Comparison of ENCODE assay signal across 18 mouse cellular contexts in genomic region chr6:99401211-99401610, GRCm38 (mm10).
DNase-seq lines count a peak whose midpoint lies in the region; ATAC-seq and TF ChIP-seq lines count a peak whose summit lies in the region.
"Had no signal": no experiment of that assay in that cellular context is flagged by ENCODE, and none has a peak within 500 bp of the region (broad histone marks: within the 10 kb centered on the region; RNA-seq: fewer than 3 reads in every experiment).

No protein-coding gene starts in this region.

- H3K4me1 ChIP-seq in heart, embryonic 11.5 days (ENCODE audit: control insufficient read depth, insufficient read depth, low read length): 0 out of 2 replicates have a peak, but pooled peaks cover 3% of the 10 kb centered on the region
- peaks cover 38% of the 10 kb centered on the region for H3K4me1 ChIP-seq in bone marrow macrophage, adult 2 months (ENCODE audit: control insufficient read depth, insufficient read depth, low read length)

- no peaks in the 10 kb centered on the region for H3K9me3 ChIP-seq in heart, embryonic 11.5 days (replicated peaks; ENCODE audit: control insufficient read depth, low read length)
- H3K9me3 ChIP-seq: heart, embryonic 13.5 days; kidney, embryonic 15.5 days had no signal

- H3K9ac ChIP-seq in heart, embryonic 11.5 days (ENCODE audit: low read depth, low read length): no peak overlapping the region
- H3K9ac ChIP-seq: heart, embryonic 13.5 days; kidney, embryonic 15.5 days; liver, embryonic 14.5 days had no signal

- 64% methylated on average over 2 of the region's 2 CpGs for WGBS in heart, embryonic 11.5 days (ENCODE audit: insufficient replicate concordance)

- TF ChIP-seq POLR2A in bone marrow macrophage, adult 2 months (IDR thresholded peaks at IDR 0.05; ENCODE audit: borderline replicate concordance, low read depth, low read length): no peak

- H3K36me3 ChIP-seq in heart, embryonic 11.5 days (ENCODE audit: control insufficient read depth, insufficient read depth, low read length): no peaks in the 10 kb centered on the region

- no peak overlapping the region for H3K27ac ChIP-seq in heart, embryonic 11.5 days (ENCODE audit: low read depth, low read length)
- peak overlapping the region; percentile 22 for H3K27ac ChIP-seq in bone marrow macrophage, adult 2 months (ENCODE audit: insufficient read depth, low read depth, low read length)
- H3K27ac ChIP-seq: heart, embryonic 13.5 days; kidney, embryonic 15.5 days; liver, embryonic 14.5 days; macrophage had no signal

- H3K4me3 ChIP-seq in heart, embryonic 11.5 days (ENCODE audit: low read depth, low read length): no peak overlapping the region
- no peak overlapping the region for H3K4me3 ChIP-seq in bone marrow macrophage, adult 2 months (ENCODE audit: insufficient read depth, low read length)
- H3K4me3 ChIP-seq: heart, embryonic 13.5 days; kidney, embryonic 15.5 days had no signal

- DNase-seq in heart, adult 11 months: peak; percentile 90
- peak; percentile 30 for DNase-seq in A20 (ENCODE audit: low read depth, low spot score)
- DNase-seq in right cerebral cortex, postnatal 10 days (ENCODE audit: low spot score in 2 of 2): no peak
- no peak for DNase-seq in testis, postnatal 14 days (ENCODE audit: low spot score)
- DNase-seq: cerebellum, adult 11 months; gastrocnemius, postnatal 25 days; heart, postnatal 4 days; right cerebral cortex, postnatal 14 days had no signal

- TF ChIP-seq CTCF in bone marrow macrophage, adult 2 months (IDR thresholded peaks at IDR 0.05; ENCODE audit: low read depth, low read length): no peak

- H3K27me3 ChIP-seq in heart, embryonic 11.5 days (ENCODE audit: control insufficient read depth, insufficient read depth, low read length): no peaks in the 10 kb centered on the region
- H3K27me3 ChIP-seq: CH12.LX; heart, embryonic 13.5 days; kidney, embryonic 15.5 days had no signal

- H3K4me2 ChIP-seq in heart, embryonic 11.5 days: no peak overlapping the region
- H3K4me2 ChIP-seq: heart, embryonic 13.5 days; kidney, embryonic 15.5 days had no signal

- ATAC-seq in heart, embryonic 11.5 days (replicated peaks; ENCODE audit: insufficient number of reproducible peaks, low FRiP score, low TSS enrichment): no peak
- ATAC-seq in megakaryocyte, adult 5-6 weeks (ENCODE audit: poor library complexity, severe bottlenecking): peak; percentile 41
- ATAC-seq: forebrain, embryonic 16.5 days; midbrain, embryonic 16.5 days had no signal

Comparison
In these comparisons a context has a peak if more than half of its experiments do, and no peak if none do; other contexts are left out.
1. DNase-seq: peak in heart, adult 11 months (single experiment) and A20 (single experiment); none in right cerebral cortex, postnatal 10 days (0 of 2) and testis, postnatal 14 days (single experiment).